Mouse (Mus musculus) liver, postnatal 0 days (tissue): ENCODE measurements around the gene Gm43191.

Experiments
- CTCF ChIP-seq: sonication (generic); IDR thresholded peaks from 2 replicates; pipeline ENCODE4 v1.5.1; 2016; ENCODE audit warnings: antibody characterized with exemption, low read depth
- EP300 ChIP-seq: IDR thresholded peaks from 2 replicates; pipeline ENCODE4 v1.6.1; 2016; ENCODE audit warnings: antibody characterized with exemption, low read depth, mild to moderate bottlenecking

DNA sequence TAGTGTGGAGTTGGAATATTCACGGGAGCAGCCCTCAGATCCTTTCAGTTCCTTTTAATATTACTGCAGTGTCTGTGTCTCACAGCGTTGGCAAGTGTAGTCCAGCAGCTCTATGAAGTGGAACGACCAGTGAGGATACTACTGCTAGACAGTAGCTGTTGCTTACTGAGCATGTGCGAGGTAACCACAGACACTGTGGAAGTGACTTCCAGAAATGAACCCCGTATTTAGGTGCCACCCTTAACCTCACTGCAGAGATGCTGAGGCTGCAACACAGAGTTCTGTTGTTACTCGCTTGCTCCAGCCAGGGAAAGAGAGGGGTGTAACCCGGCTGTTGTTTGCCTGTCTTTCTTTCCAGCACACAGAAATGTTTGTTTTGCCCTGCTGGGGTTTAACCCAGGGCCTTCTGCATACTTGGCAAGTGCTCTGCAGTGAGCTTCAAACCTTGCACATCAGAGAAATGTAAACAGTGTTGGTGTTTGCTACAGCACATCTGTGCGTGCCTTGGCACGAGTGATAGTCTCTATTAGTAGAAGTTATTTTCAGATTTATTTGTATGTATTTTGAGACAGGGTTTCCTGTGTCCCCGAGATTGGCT is 66.7 kb downstream of the Gm43191 start, which contains the start of gene Trmt13:
- TF ChIP-seq CTCF = no peak
- no peak for TF ChIP-seq EP300
